Mouse (Mus musculus) ES-E14 (cell line): ENCODE results near the gene Asic2. TPM values are rescaled to one million over a fixed set of nuclear protein-coding genes. Genes with fewer than 3 reads are reported as not detected.

Source experiments
- DNase-seq: peaks from one replicate; pipeline ENCODE4 v3.0.0-alpha.2; 2013; ENCODE audit warnings: low read depth, low spot score
- H3K27ac ChIP-seq: 2 replicates; pipeline ENCODE4 v1.5.1; 2012; ENCODE audit warnings: low read depth, mild to moderate bottlenecking, low read length, moderate library complexity, mixed read lengths; ENCODE audit not compliant: poor library complexity, insufficient read depth, severe bottlenecking
- H3K36me3 ChIP-seq: 2 replicates; pipeline ENCODE4 v1.6.1; 2012; ENCODE audit warnings: mild to moderate bottlenecking, low read length, moderate library complexity, mixed read lengths; ENCODE audit not compliant: control insufficient read depth, poor library complexity, insufficient read depth, severe bottlenecking
- H3K4me1 ChIP-seq, 2 experiments: fragments of 150-350 bp in 1 of 2; sonication (generic) in 1 of 2; 2 replicates each; pipeline ENCODE4 v1.6.1; 2012; ENCODE audit warnings: low read length in 2 of 2, mild to moderate bottlenecking in 1 of 2, mixed read lengths in 1 of 2; ENCODE audit not compliant: control insufficient read depth in 2 of 2, insufficient read depth in 2 of 2, poor library complexity in 1 of 2
- H3K4me3 ChIP-seq, 2 experiments: fragments of 150-350 bp in 1 of 2; sonication (generic) in 1 of 2; 2 replicates each; pipeline ENCODE4 v1.5.1; 2012; ENCODE audit warnings: low read length in 2 of 2, low read depth in 1 of 2, mild to moderate bottlenecking in 1 of 2, mixed read lengths in 1 of 2; ENCODE audit not compliant: insufficient read depth in 1 of 2, poor library complexity in 1 of 2, severe bottlenecking in 1 of 2
- H3K9ac ChIP-seq: 2 replicates; pipeline ENCODE4 v1.6.1; 2012; ENCODE audit warnings: low read depth, mild to moderate bottlenecking, low read length, mixed read lengths; ENCODE audit not compliant: poor library complexity, insufficient read depth, severe bottlenecking
- H3K9me3 ChIP-seq: fragments of 150-350 bp; sonication (generic); 2 replicates; pipeline ENCODE4 v1.6.1; 2012; ENCODE audit warnings: low read depth, mild to moderate bottlenecking, low read length; ENCODE audit not compliant: control insufficient read depth, insufficient read depth
- CHD2 ChIP-seq: IDR thresholded peaks from 2 replicates; pipeline ENCODE4 v1.6.1; 2014; ENCODE audit warnings: mild to moderate bottlenecking, low read depth, low read length, inconsistent platforms
- HCFC1 ChIP-seq: IDR thresholded peaks from 2 replicates; pipeline ENCODE4 v1.6.1; 2012; ENCODE audit warnings: low read length, inconsistent platforms, borderline replicate concordance; ENCODE audit not compliant: insufficient read depth
- MAFK ChIP-seq: IDR thresholded peaks from 2 replicates; pipeline ENCODE4 v1.6.1; 2014; ENCODE audit warnings: mild to moderate bottlenecking, low read depth, low read length, inconsistent platforms; ENCODE audit not compliant: insufficient read depth
- ZC3H11A ChIP-seq: IDR thresholded peaks from 2 replicates; pipeline ENCODE4 v1.6.1; 2012; ENCODE audit warnings: low read depth, mild to moderate bottlenecking, inconsistent platforms, low read length, borderline replicate concordance
- ZNF384 ChIP-seq: IDR thresholded peaks from 2 replicates; pipeline ENCODE4 v1.6.1; 2012; ENCODE audit warnings: low read depth, low read length, inconsistent platforms
- in situ Hi-C, 2 experiments: fragments of 600-800 bp; cut with MboI; formaldehyde crosslinking; loops; one replicate each; pipeline ENCODE4 v1.15.1; 2025; ENCODE audit warnings: low sequenced_read_pairs in 2 of 2, inconsistent platforms in 1 of 2; ENCODE audit not compliant: unreplicated experiment in 2 of 2
- total RNA-seq: library from RNA; depleted of rRNA; stranded (reverse); fragments of 300-350 nt; gene quantifications from 2 replicates; pipeline ENCODE4 v1.2.3, GENCODE M21; 2012

The Asic2 gene
- total RNA-seq, 1 experiment, result 0.13 TPM

GRCm38 (mm10) chr11:81220786-81221185, 747.5 kb downstream of the Asic2 start:
- H3K4me3 ChIP-seq, result no peak overlapping the region
- no peak for DNase-seq
- no peaks in the 10 kb centered on the region for H3K36me3 ChIP-seq
- no peaks in the 10 kb centered on the region for H3K9me3 ChIP-seq
- no peaks in the 10 kb centered on the region for H3K4me1 ChIP-seq
- no peak for TF ChIP-seq HCFC1
- no peak for TF ChIP-seq MAFK
- no peak for TF ChIP-seq ZNF384
- no peak for TF ChIP-seq CHD2
- TF ChIP-seq ZC3H11A, result no peak
- H3K27ac ChIP-seq, result no peak overlapping the region
- H3K9ac ChIP-seq, result no peak overlapping the region
- in situ Hi-C loops, result no loop called here

DNA sequence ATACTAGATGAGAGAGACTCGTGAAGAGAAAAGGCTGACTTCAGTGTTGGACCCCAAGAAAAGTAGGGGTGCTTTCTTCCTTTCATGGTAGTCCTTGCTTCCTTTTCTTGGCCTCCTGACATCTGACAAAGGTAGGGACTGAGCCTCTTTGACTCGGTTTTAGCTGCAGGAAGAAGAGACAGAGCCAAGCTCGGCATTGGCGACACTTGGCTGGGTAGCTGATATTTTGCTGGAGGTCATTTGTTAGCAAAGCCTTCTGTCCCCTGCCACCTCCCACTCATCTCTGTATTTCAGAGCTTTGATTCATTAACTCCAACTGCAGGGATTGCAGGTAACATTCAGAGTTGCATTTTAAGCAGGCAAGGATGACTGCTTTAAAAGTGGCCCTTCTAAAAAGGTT, 762.8 kb downstream of the Asic2 start:
- Histone ChIP-seq H3K9ac (no peak overlapping the region), H3K4me3 (no peak overlapping the region), H3K9me3 (no peaks in the 10 kb centered on the region), H3K27ac (no peak overlapping the region), H3K4me1 (no peaks in the 10 kb centered on the region), H3K36me3 (no peaks in the 10 kb centered on the region)
- TF ChIP-seq ZC3H11A (no peak), CHD2 (no peak), MAFK (no peak), ZNF384 (no peak), HCFC1 (no peak)
- in situ Hi-C loops, result no loop called here
- no peak for DNase-seq

DNA sequence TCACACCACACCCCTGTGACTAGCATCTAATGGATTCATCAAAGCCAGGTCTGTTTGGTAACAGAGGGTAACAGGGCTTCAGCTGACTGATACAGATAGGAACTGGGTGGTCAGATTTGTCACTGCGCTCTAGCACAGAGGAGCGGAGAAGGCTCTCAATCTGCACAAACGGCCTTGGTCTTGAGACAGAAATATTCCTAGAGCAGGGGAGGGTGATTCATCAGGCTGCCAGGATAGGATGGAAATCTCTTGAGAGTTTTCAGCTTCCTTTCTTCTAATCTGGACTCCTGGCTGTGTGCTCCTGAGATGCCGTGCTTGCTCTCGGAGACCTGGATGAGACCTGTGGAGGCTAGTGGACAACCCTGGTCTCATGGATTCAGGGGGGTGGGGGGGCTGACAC, 765.7 kb downstream of the Asic2 start:
- no peak for TF ChIP-seq ZC3H11A
- TF ChIP-seq HCFC1, result no peak
- TF ChIP-seq MAFK, result no peak
- TF ChIP-seq CHD2, result no peak
- no peak for TF ChIP-seq ZNF384
- Histone ChIP-seq H3K27ac (no peak overlapping the region), H3K4me1 (no peaks in the 10 kb centered on the region), H3K9ac (no peak overlapping the region), H3K4me3 (no peak overlapping the region), H3K36me3 (no peaks in the 10 kb centered on the region), H3K9me3 (no peaks in the 10 kb centered on the region)
- in situ Hi-C loops, result no loop called here
- DNase-seq, result no peak

DNA sequence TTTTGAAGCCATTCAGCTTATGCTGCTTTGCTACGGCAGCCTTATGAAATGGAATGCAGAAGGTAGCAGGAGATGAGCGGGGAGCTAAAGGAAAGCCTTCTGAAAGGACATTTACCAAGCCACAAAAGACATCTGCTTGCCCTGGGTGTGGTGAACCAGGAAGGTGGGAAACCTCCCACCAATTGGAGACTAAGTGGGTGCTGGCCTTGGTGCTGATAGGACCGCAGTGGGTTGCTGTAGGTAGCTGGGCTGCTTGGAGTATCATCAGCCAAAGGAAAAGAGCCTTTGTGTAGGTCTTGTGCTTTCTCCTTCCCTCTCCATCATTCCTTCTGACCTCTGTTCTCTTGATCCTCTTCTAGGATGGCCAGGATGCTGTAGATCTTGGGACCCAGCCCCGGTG, 774.4 kb downstream of the Asic2 start:
- peak; percentile 57 for DNase-seq
- in situ Hi-C loops, result no loop called here

GRCm38 (mm10) chr11:81192155-81192554, 776.1 kb downstream of the Asic2 start:
- in situ Hi-C loops, result no loop called here
- no peak overlapping the region for H3K4me3 ChIP-seq
- no peaks in the 10 kb centered on the region for H3K9me3 ChIP-seq
- H3K36me3 ChIP-seq, result no peaks in the 10 kb centered on the region
- no peak for DNase-seq
- no peak overlapping the region for H3K27ac ChIP-seq
- no peaks in the 10 kb centered on the region for H3K4me1 ChIP-seq
- H3K9ac ChIP-seq, result no peak overlapping the region
- TF ChIP-seq ZNF384 (no peak), CHD2 (no peak), MAFK (no peak), ZC3H11A (no peak), HCFC1 (no peak)

More for the DNA sequence above, 774.4 kb downstream of the Asic2 start:
- Histone ChIP-seq H3K36me3 (no peaks in the 10 kb centered on the region), H3K9ac (no peak overlapping the region), H3K4me3 (no peak overlapping the region), H3K27ac (no peak overlapping the region), H3K4me1 (no peaks in the 10 kb centered on the region), H3K9me3 (no peaks in the 10 kb centered on the region)
- TF ChIP-seq ZNF384 (no peak), HCFC1 (no peak), CHD2 (peak; percentile 27; the same call in 1 of the 2 replicates)
